Mouse (Mus musculus) frontal cortex, adult 2 months (tissue): ENCODE measurements around the gene Homer2. TPM values are rescaled to one million over a fixed set of nuclear protein-coding genes. Genes with fewer than 3 reads are reported as not detected.

Experiments used
- DNase-seq, 2 experiments: peaks; one replicate each; pipeline ENCODE4 v3.0.0; 2022; ENCODE audit warnings: low spot score in 1 of 2; ENCODE audit errors: extremely low spot score in 1 of 2
- polyA plus RNA-seq: library from polyadenylated mRNA; depleted of rRNA; stranded (reverse); fragments of >200 nt; gene quantifications from 2 replicates; pipeline ENCODE4 v1.2.3, GENCODE M21; 2012

Gene Homer2
- polyA plus RNA-seq, 1 experiment = 53.0 TPM

- DNase-seq = no peak
These were observed 109.7 kb downstream of the Homer2 start for GRCm38 (mm10) chr7:81597660-81598059.

DNA sequence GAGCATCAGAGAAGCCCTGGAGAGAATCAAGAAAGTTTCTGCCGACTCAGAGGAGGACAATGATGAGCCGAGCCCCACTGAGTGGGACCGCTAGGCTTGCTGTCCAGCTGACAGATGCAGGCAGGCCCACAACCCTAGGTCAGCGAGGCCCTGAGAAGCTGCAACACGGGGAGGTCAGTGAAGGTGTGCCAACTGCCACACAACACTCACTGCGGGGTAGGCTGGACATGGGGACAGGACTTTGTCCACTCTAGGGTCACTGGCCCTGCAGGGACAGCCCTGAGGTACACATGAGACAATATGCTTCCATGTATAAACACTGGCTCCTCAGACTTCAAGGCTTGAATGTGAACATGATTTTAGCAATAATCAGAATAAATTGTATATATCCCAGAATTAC is 111.2 kb downstream of the Homer2 start:
- no peak for DNase-seq

DNA sequence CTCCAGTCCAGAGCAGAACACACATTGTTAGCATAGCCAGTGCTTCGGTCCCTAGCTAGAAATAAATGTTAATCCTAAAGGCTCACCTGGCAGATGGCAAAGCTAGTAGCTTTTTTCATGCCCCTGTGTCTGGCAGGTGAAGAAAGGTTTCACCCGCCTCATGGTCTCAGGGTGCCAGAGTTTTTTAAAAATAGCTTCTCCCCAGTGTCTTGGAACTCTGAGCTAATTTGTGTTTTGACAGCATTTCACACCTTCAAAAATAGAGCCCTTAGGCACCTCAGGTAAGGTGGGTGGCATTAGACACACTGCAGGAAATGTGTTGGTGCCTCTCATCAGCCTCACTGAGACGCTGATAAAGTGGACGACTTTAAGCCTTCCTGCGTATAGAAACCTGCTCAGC is 112.3 kb downstream of the Homer2 start:
- DNase-seq = no peak

DNA sequence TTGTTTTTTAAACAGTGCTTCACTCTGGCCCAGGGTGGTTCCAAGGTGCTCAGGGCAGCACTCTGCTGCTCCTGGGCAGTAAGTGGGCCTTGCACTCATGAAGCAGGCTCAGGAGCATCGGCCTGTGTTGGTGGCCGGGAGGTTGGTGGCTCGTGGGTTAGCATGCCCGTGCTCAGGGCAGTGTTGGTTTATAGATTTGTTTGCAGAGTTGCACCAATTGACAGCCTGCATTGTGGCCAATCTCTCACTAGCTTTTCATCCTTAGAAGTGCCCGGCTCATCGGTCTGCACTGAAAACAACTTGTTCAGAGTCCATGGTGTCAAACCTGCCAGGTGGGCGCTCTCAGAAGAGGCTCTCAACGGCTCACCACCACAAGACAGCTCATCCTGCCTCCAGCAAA is 113.9 kb downstream of the Homer2 start:
- no peak for DNase-seq

- no peak for DNase-seq
These were observed 114.6 kb downstream of the Homer2 start for GRCm38 (mm10) chr7:81592686-81593085.

GRCm38 (mm10) chr7:81587238-81587637 is 120.1 kb downstream of the Homer2 start:
- DNase-seq = no peak

GRCm38 (mm10) chr7:81585326-81585725 is 122.0 kb downstream of the Homer2 start:
- DNase-seq = no peak

GRCm38 (mm10) chr7:81583512-81583911 is 123.8 kb downstream of the Homer2 start:
- DNase-seq = no peak

- no peak for DNase-seq
These were observed 128.0 kb downstream of the Homer2 start for GRCm38 (mm10) chr7:81579312-81579711.

GRCm38 (mm10) chr7:81578413-81578812 is 128.9 kb downstream of the Homer2 start:
- DNase-seq = no peak

- DNase-seq = no peak
These were observed 129.5 kb downstream of the Homer2 start for GRCm38 (mm10) chr7:81577872-81578271.

- DNase-seq = no peak
These were observed 131.7 kb downstream of the Homer2 start for GRCm38 (mm10) chr7:81575606-81576005.

GRCm38 (mm10) chr7:81573821-81574220 is 133.5 kb downstream of the Homer2 start:
- DNase-seq = no peak

DNA sequence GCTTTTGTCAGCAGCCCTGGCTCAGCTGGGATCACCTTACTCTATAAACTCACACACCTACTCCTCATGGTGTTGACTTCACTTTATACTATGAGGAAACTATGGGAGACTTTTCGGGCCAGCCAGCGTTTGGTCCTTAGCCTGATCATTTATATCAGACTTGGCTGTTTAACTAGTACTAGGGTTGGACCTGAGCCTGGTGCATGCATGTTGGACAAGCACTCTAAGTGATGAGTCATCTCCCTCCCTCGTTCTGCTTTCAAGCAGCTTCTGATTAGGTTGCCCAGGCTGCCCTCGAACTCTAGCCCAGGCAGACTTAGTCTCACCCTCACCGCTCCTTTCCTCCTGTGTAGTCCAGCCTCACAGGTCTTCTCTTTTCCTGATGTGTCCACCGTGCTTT is 133.9 kb downstream of the Homer2 start:
- DNase-seq = peak in 1 of 2 experiments; percentile 20

DNA sequence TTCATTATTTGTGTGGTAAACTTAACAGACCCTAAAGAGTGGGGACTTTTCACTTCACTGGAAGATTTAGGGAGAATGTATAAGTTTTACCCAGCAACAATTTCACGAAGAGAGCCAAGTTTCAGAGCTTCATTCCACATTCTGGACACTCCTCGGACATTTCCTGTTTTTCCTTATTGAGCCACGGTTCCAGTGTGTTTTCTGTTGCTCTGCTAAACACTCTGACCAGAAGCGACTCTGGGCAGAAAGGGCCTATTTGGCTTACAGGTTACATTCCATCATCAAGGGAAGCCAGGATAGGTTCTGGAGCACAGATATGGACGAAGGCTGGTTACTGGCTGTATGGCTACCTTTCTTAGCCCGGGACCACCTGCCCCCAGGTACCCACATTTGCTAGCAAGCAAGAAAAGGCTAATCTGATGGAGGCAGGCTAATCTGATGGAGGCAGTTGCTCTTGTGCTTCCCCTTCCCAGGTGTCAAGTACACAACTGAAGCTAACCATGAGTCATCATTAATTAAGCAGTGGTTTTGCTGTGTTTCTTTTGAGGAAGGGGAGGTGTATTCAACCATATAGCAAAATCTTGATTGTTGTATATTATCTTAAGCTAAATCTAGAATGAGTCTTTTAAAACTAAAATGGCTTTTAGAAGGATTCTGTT is 134.6 kb downstream of the Homer2 start:
- DNase-seq = no peak

DNA sequence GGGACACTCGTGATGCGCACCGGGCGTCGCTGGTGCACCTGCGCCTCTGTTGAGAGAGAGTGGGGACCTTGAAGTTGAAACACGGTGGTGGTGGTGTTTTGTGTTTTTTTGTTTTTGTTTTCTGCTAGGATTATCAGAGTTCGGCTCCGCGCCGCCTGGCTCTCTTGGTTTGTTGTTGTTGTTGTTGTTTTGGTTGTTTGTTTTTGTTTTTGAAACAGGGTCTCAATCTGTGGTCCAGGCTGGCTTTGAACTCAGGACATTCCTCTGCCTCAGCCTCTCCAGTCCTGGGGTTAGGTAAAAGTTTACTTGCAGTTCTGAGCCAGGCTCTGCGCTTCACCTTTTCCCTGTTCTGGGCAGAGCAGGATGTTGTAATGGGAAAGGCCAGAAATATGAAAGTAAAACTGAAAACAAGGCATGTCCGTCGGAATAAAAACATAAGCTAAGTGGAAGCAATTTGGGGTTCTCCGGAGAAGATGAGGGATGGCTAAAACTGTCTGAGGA is 135.3 kb downstream of the Homer2 start:
- no peak for DNase-seq

DNA sequence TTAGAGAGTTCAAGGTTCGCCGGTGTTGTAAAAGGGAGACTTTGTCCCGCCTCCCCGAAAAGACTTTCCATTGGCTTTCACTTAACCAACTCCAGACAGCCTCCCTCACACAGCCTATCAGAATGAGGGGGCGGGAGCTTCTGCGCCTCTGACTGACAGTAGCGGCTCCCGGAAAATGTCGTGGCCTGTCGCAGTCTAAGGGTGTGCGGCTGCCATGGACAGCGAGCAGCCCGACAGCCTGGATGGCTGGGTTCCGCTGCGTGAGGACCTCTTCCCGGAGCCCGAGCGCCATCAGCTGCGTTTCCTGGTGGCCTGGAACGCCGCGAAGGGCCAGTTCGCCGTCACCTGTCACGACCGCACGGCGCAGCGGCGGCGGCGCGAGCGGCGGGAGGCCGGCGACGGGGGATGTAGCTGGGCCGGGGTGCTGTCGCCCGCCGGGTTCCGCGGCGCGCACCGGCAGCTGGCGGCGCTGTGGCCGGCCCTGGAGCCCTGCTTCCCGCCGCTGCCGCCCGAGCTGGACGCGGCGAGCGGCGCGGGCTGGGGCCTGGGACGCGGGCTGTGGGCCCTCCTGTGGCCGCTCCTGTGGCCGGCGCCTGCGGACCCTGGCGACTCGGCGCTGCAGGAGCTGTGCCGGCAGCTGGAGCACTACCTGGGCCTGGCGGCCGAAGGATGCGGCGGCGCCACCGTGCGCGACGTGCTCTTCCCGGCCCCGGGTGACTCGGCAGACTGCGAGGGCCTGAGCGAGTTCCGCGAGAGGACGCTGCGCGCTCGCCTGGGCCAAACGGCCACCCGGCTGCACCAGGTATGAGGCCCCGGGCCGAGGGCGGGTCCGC is 136.0 kb downstream of the Homer2 start, which contains the start of gene Whamm:
Gene Whamm (plus strand): TSS at position 159 of the 833 bp plus-strand sequence.
- DNase-seq = peak; percentile 92 to 93

DNA sequence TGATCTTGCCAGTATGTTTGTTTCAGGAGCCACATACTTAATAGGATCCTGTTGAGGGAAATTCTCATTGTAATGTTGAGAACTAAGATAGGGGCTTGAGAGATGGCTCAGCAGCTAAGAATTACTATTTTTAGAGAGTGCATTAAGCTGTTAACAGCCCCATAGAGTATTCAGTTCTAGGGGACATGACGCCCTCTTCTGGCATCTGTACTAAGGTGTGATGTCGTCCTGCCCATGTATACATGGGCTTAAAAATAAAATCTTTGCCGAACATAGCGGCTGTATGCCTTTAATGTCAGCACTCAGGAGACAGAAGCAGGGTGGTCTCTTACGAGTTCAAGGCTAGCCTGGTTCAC is 136.6 kb downstream of the Homer2 start:
- DNase-seq = no peak

DNA sequence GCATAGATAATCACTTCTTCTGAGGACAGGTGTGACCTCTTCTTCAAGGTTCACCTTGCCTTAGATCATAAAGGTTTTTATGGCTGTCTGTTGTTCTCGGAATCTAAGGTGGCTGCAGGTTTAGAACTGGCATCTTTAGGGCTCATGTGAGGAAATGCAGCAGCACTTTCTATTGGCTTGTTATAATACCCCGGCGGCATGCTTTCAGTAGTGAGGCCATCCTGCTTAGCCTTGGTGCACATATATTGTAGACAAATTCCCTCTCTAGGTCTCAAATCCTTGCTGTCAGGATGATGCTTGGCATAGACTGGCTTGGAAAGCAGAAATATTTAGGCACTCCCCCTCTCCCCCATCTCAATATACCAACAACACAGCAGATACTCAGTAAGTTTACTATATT is 137.1 kb downstream of the Homer2 start:
- DNase-seq = no peak

DNA sequence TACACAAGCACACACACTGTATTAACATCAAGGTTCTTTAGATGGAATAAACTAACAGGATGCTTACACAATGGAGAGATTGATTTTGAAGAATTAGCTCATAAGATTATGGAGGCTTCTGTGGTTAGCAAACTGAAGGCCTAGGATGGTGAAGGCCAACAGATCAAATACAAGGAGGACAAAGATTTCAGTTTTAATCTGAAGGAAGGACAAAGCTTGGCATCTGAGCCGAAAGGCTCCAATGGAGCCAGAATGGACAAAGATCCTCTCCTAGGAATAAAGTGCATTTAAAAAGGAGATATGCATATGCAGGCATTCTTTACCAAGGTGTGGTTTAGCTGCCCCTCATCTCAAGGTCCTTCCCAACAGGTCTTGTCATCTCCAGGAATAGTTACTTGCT is 137.5 kb downstream of the Homer2 start:
- no peak for DNase-seq

GRCm38 (mm10) chr7:81567396-81567795 is 139.9 kb downstream of the Homer2 start:
- DNase-seq = no peak

DNA sequence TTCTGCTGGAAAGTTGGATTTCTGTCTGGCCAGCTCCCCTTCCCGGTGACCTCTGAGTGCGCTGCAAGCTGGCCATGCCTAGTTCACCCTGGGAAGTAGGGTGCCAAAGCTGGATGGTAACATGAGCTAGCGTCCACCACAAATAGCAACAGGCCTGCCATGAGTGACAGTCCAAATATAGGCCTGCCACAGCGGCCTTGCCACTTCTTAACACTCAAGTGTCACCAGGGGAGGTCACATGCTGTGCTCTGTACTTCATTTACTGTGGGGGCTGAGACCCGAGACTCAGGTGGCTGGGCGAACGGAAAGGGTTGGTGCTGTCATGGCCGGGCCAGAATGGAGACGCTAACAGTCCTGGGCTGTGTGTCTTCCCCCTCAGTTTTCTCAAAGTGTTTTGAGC is 140.4 kb downstream of the Homer2 start, which contains the start of gene Fsd2:
Gene Fsd2 (minus strand): TSS at position 53 of the 400 bp plus-strand sequence.
- no peak for DNase-seq
